Mouse (Mus musculus) MEL (cell line): Measurements from ENCODE around the gene Gm45234.

ENCODE experiments used
- CHD2 ChIP-seq: IDR thresholded peaks from 2 replicates; pipeline ENCODE4 v1.6.1; 2011; ENCODE audit warnings: low read length, improper control_type of control experiment
- CTCF ChIP-seq, 3 experiments: IDR thresholded peaks in 2 of 3; conservative IDR thresholded peaks in 1 of 3; 2 replicates each; pipeline ENCODE4 v1.5.1; 2011 to 2012; ENCODE audit warnings: low read length in 3 of 3, low read depth in 2 of 3, mild to moderate bottlenecking in 2 of 3, improper control_type of control experiment in 1 of 3, inconsistent platforms in 1 of 3, mixed read lengths in 1 of 3, moderate library complexity in 1 of 3; ENCODE audit not compliant: control insufficient read depth in 1 of 3, insufficient read depth in 1 of 3, poor library complexity in 1 of 3, severe bottlenecking in 1 of 3
- HCFC1 ChIP-seq: IDR thresholded peaks from 2 replicates; pipeline ENCODE4 v1.6.1; 2012; ENCODE audit warnings: low read depth, mild to moderate bottlenecking, inconsistent platforms, low read length, improper control_type of control experiment, moderate library complexity
- MAFK ChIP-seq: IDR thresholded peaks from 2 replicates; pipeline ENCODE4 v1.6.1; 2011; ENCODE audit warnings: low read depth, mild to moderate bottlenecking, low read length, improper control_type of control experiment, borderline replicate concordance
- MEF2A ChIP-seq: IDR thresholded peaks from 2 replicates; pipeline ENCODE4 v1.6.1; 2014; ENCODE audit warnings: low read depth, mild to moderate bottlenecking, inconsistent platforms, low read length, improper control_type of control experiment; ENCODE audit not compliant: poor library complexity, insufficient replicate concordance, severe bottlenecking; ENCODE audit errors: extremely low read depth
- POLR2A ChIP-seq, 2 experiments: IDR thresholded peaks; 2 replicates each; pipeline ENCODE4 v1.6.1; 2011 to 2012; ENCODE audit warnings: low read length in 2 of 2, mild to moderate bottlenecking in 2 of 2, control low read depth in 1 of 2, improper control_type of control experiment in 1 of 2, low read depth in 1 of 2, moderate library complexity in 1 of 2; ENCODE audit not compliant: control insufficient read depth in 1 of 2, insufficient read depth in 1 of 2, poor library complexity in 1 of 2
- TCF12 ChIP-seq: IDR thresholded peaks from 2 replicates; pipeline ENCODE4 v1.6.1; 2014; ENCODE audit warnings: low read depth, mild to moderate bottlenecking, inconsistent platforms, low read length, improper control_type of control experiment, moderate library complexity
- UBTF ChIP-seq: IDR thresholded peaks from 2 replicates; pipeline ENCODE4 v1.6.1; 2012; ENCODE audit warnings: low read depth, mild to moderate bottlenecking, inconsistent platforms, low read length, improper control_type of control experiment, moderate library complexity, borderline replicate concordance; ENCODE audit not compliant: insufficient read depth
- ZNF384 ChIP-seq: IDR thresholded peaks from 2 replicates; pipeline ENCODE4 v1.6.1; 2012; ENCODE audit warnings: low read depth, mild to moderate bottlenecking, inconsistent platforms, low read length, improper control_type of control experiment

DNA sequence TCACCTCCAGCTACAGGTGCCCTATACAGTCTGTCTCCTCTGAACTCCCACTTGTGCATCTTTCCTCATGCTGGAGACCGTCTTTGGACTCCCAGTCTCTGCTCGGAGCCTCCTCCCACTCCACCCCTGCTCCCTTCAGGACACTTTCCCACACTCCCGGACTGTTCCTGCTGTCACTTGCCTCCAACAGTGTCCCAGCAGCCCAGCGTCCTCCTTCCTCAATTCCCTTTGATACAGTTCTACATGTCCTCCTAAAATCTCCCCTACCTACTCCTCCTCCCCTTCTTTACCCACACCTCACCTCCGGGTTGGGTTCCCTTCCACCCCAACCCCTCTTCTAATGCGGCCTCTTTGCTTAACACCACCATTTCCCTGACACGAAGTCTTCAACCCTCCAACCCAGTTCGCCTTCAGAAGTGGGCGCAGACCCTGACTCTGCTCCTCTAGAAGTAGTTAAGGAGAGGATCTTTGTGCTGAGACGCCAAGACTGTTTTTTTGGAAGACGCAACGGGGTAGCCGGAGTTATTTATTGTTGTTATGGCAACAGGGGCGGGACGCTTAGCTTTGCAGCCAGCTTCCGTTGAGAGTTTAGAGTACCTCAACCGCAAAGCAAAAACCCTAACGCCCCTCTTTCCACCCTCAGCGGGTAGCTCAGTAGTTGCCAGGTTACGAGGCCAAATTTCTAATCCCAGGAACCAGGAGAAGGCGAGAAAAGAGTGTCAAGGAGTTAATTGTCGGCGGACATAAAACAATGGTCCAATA is 23.6 kb upstream of the Gm45234 start, which contains the start of gene Lrrc23:
- TF ChIP-seq POLR2A (IDR thresholded peaks at IDR 0.05; ENCODE audit: control insufficient read depth in 1 of 2, insufficient read depth in 1 of 2, low read depth in 1 of 2, low read length in 2 of 2, poor library complexity in 1 of 2), result no peak
- no peak for TF ChIP-seq ZNF384
- TF ChIP-seq CHD2, result no peak
- no peak for TF ChIP-seq MAFK
- TF ChIP-seq CTCF (IDR thresholded peaks at IDR 0.05 in 2 of 3, conservative IDR thresholded peaks at IDR 0.05 in 1 of 3; ENCODE audit: control insufficient read depth in 1 of 3, insufficient read depth in 1 of 3, low read depth in 2 of 3, low read length in 3 of 3, poor library complexity in 1 of 3, severe bottlenecking in 1 of 3), result no peak
- no peak for TF ChIP-seq MEF2A
- TF ChIP-seq UBTF, result no peak
- TF ChIP-seq HCFC1, result no peak
- TF ChIP-seq TCF12, result no peak
